Mouse (Mus musculus): ENCODE results near the gene Mief1.

- TF ChIP-seq CTCF (IDR thresholded peaks at IDR 0.05; ENCODE audit: control insufficient read depth, insufficient read depth, insufficient replicate concordance, low read depth, low read length) (no peak), POLR2A (IDR thresholded peaks at IDR 0.05; ENCODE audit: control insufficient read depth, low read depth, low read length) (no peak)
Measured at GRCm38 (mm10) chr15:80255646-80256121, 21.9 kb downstream of the Mief1 start.
